Mouse (Mus musculus) CH12.LX (cell line): ENCODE measurements around the gene Rps12. TPM values are rescaled to one million over a fixed set of nuclear protein-coding genes. Genes with fewer than 3 reads are reported as not detected.

Experiments
- DNase-seq: peaks from one replicate; pipeline ENCODE4 v3.0.0-alpha.2; 2013; ENCODE audit errors: extremely low read depth
- H3K27ac ChIP-seq: 2 replicates; pipeline ENCODE4 v1.5.1; 2012; ENCODE audit warnings: low read depth, mild to moderate bottlenecking, control low read depth, moderate library complexity; ENCODE audit not compliant: insufficient read depth
- H3K27me3 ChIP-seq: replicated peaks from 2 replicates; pipeline ENCODE3; 2012; ENCODE audit warnings: inconsistent platforms
- H3K36me3 ChIP-seq, 2 experiments: replicated peaks in 1 of 2; 2 replicates each; pipeline versions ENCODE3 to v1.6.1; 2012; ENCODE audit warnings: inconsistent platforms in 1 of 2, low read length in 1 of 2, mild to moderate bottlenecking in 1 of 2, mixed read lengths in 1 of 2, moderate library complexity in 1 of 2; ENCODE audit not compliant: control insufficient read depth in 1 of 2, insufficient read depth in 1 of 2
- H3K4me1 ChIP-seq, 2 experiments: 2 replicates each; pipeline ENCODE4 v1.6.1; 2012; ENCODE audit warnings: inconsistent platforms in 1 of 2, moderate library complexity in 1 of 2; ENCODE audit not compliant: insufficient read depth in 2 of 2, control insufficient read depth in 1 of 2
- H3K4me2 ChIP-seq: 2 replicates; pipeline ENCODE4 v1.6.1; 2012; ENCODE audit warnings: low read depth, mild to moderate bottlenecking, control low read depth; ENCODE audit not compliant: poor library complexity, insufficient read depth, severe bottlenecking
- H3K4me3 ChIP-seq, 3 experiments: fragments of 150-350 bp in 1 of 3; sonication (generic) in 1 of 3; replicated peaks in 1 of 3; 2 replicates each; pipeline versions ENCODE3 to v1.5.1; 2011 to 2012; ENCODE audit warnings: low read depth in 2 of 3, low read length in 2 of 3, mild to moderate bottlenecking in 2 of 3, moderate library complexity in 2 of 3, control low read depth in 1 of 3, improper control_type of control experiment in 1 of 3, inconsistent platforms in 1 of 3, mixed read lengths in 1 of 3; ENCODE audit not compliant: poor library complexity in 1 of 3
- H3K79me2 ChIP-seq: replicated peaks from 2 replicates; pipeline ENCODE4 v1.6.1; 2012; ENCODE audit warnings: mild to moderate bottlenecking, moderate library complexity; ENCODE audit not compliant: control insufficient read depth, poor library complexity, insufficient read depth, severe bottlenecking; ENCODE audit errors: extremely low read depth
- H3K9ac ChIP-seq: 2 replicates; pipeline ENCODE4 v1.6.1; 2012; ENCODE audit warnings: low read depth, mild to moderate bottlenecking, control low read depth, moderate library complexity; ENCODE audit not compliant: insufficient read depth
- H3K9me3 ChIP-seq: replicated peaks from 2 replicates; pipeline ENCODE3; 2012; ENCODE audit warnings: low read length, inconsistent platforms, mixed read lengths
- CHD2 ChIP-seq: IDR thresholded peaks from 2 replicates; pipeline ENCODE4 v1.6.1; 2011; ENCODE audit warnings: low read length, improper control_type of control experiment
- CTCF ChIP-seq, 2 experiments: IDR thresholded peaks in 1 of 2; conservative IDR thresholded peaks in 1 of 2; 2 replicates each; pipeline ENCODE4 v1.5.1; 2011 to 2012; ENCODE audit warnings: low read depth in 2 of 2, low read length in 2 of 2, improper control_type of control experiment in 1 of 2, inconsistent platforms in 1 of 2, mild to moderate bottlenecking in 1 of 2, moderate library complexity in 1 of 2
- JUND ChIP-seq: conservative IDR thresholded peaks from 2 replicates; pipeline ENCODE4 v1.6.1; 2011; ENCODE audit warnings: low read depth, low read length, improper control_type of control experiment
- MAFK ChIP-seq: IDR thresholded peaks from 2 replicates; pipeline ENCODE4 v1.6.1; 2011; ENCODE audit warnings: low read length, improper control_type of control experiment; ENCODE audit not compliant: insufficient replicate concordance
- POLR2A ChIP-seq: IDR thresholded peaks from 2 replicates; pipeline ENCODE4 v1.6.1; 2011; ENCODE audit warnings: low read depth, mild to moderate bottlenecking, improper control_type of control experiment, low read length
- RAD21 ChIP-seq: IDR thresholded peaks from 2 replicates; pipeline ENCODE4 v1.6.1; 2011; ENCODE audit warnings: low read depth, mild to moderate bottlenecking, low read length, improper control_type of control experiment, moderate library complexity
- SIN3A ChIP-seq: IDR thresholded peaks from 2 replicates; pipeline ENCODE4 v1.6.1; 2012; ENCODE audit warnings: low read length, improper control_type of control experiment, inconsistent platforms
- SMC3 ChIP-seq: IDR thresholded peaks from 2 replicates; pipeline ENCODE4 v1.6.1; 2011; ENCODE audit warnings: low read depth, low read length, improper control_type of control experiment
- TBP ChIP-seq: conservative IDR thresholded peaks from 2 replicates; pipeline ENCODE4 v1.6.1; 2011; ENCODE audit warnings: low read depth, low read length, improper control_type of control experiment
- UBTF ChIP-seq: IDR thresholded peaks from 2 replicates; pipeline ENCODE4 v1.6.1; 2012; ENCODE audit warnings: low read depth, mild to moderate bottlenecking, inconsistent platforms, low read length, improper control_type of control experiment, moderate library complexity
- USF2 ChIP-seq: conservative IDR thresholded peaks from 2 replicates; pipeline ENCODE4 v1.6.1; 2011; ENCODE audit warnings: low read depth, low read length, improper control_type of control experiment
- ZC3H11A ChIP-seq: IDR thresholded peaks from 2 replicates; pipeline ENCODE4 v1.6.1; 2012; ENCODE audit warnings: low read depth, mild to moderate bottlenecking, inconsistent platforms, low read length, improper control_type of control experiment
- dilution Hi-C: fragments of 300-500 bp; cut with MboI; formaldehyde crosslinking; loops from 2 replicates; pipeline ENCODE4 v1.14.3; 2020; ENCODE audit warnings: low sequenced_read_pairs; ENCODE audit not compliant: extremely low pct_unique_long_range_greater_than_20kb, extremely low pct_ligation_motif_present
- in situ Hi-C: fragments of 300-500 bp; cut with MboI; formaldehyde crosslinking; loops from 3 replicates; pipeline ENCODE4 v1.14.3; 2019; ENCODE audit warnings: low sequenced_read_pairs, low pct_ligation_motif_present, low pct_unique_long_range_greater_than_20kb, mixed read lengths
- polyA plus RNA-seq: library from polyadenylated mRNA; unstranded; fragments of >175 nt; gene quantifications from 2 replicates; pipeline ENCODE4 v1.2.1, GENCODE M21; 2012; ENCODE audit warnings: low read depth; ENCODE audit not compliant: insufficient read length
- total RNA-seq, 2 experiments: library from RNA; depleted of rRNA; stranded (reverse); fragments of 300-350 nt in 1 of 2; fragments of >200 nt in 1 of 2; gene quantifications; 2 replicates each; pipeline ENCODE4 v1.2.3; 2012 to 2014

The Rps12 gene
- total and polyA plus RNA-seq, 3 experiments = 140 to 5,207 (median 4,213) TPM

DNA sequence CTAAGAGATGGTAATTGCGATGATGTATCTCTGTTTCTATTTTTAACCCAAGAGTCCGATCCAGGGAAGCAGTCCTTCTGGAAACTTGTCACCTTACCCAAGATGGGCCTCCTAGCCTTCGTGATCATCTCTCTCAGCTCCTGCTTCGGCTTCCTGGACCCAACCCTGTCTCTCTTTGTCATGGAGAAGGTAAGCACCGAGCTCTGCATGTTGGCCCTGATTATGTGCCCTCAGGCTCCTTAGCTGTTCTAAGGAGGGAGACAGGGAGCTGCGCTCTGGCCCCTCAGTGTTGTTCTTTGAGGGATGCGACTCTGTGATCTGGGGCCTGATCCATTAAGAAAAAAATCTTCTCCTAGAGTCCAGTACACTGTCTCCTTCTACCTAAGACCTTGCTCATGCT lies 29.2 kb upstream of the Rps12 start:
- Histone ChIP-seq H3K27me3 (no peaks in the 10 kb centered on the region), H3K27ac (no peak overlapping the region), H3K36me3 (no peaks in the 10 kb centered on the region), H3K9me3 (no peaks in the 10 kb centered on the region), H3K4me3 (no peak overlapping the region), H3K4me2 (no peak overlapping the region), H3K4me1 (peaks cover 5 to 7% of the 10 kb centered on the region in 2 experiments; a peak in 2 of 4 replicates), H3K79me2 (no peaks in the 10 kb centered on the region), H3K9ac (no peak overlapping the region)
- in situ Hi-C loops = loop anchor here (25.0 kb wide), 2 partner anchors 321 to 471 kb away; partner anchors contain the start of gene Stx7
- DNase-seq = no peak
- dilution Hi-C loops = no loop called here
- no peak for TF ChIP-seq MAFK
- TF ChIP-seq USF2 = no peak
- no peak for TF ChIP-seq CHD2

DNA sequence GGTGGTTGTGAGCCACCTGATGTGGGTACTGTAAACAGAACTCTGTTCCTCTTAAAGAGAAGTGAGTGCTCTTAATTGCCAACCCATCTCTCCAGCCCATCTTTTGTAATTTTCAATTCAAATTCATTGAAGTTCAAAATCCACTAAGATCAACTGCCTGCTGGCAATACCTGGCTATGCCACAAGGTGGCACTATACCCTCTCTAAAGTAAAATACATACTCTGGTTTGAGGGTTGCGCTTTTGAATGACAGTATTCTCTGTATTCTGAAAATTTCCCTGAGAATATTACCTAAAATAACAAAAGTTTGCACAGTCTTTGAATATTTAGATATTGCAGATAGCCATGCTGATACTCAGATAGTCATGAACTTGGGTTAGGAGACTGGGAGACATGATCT lies 28.1 kb upstream of the Rps12 start:
- TF ChIP-seq POLR2A (no peak), SMC3 (peak; percentile 82), CTCF (conservative IDR thresholded peaks at IDR 0.05 in 1 of 2, IDR thresholded peaks at IDR 0.05 in 1 of 2; ENCODE audit: low read depth in 2 of 2, low read length in 2 of 2) (peak; percentile 90 to 91), TBP (no peak), RAD21 (peak; percentile 89), ZC3H11A (peak; percentile 38; the same call in 1 of the 2 replicates), JUND (no peak), MAFK (no peak), SIN3A (peak; percentile 36; the same call in 1 of the 2 replicates)
- Histone ChIP-seq H3K4me1 (peaks cover 5 to 7% of the 10 kb centered on the region in 2 experiments; a peak in 2 of 4 replicates), H3K9ac (no peak overlapping the region), H3K9me3 (no peaks in the 10 kb centered on the region), H3K4me2 (no peak overlapping the region), H3K4me3 (no peak overlapping the region), H3K79me2 (no peaks in the 10 kb centered on the region), H3K27ac (no peak overlapping the region), H3K27me3 (no peaks in the 10 kb centered on the region), H3K36me3 (no peaks in the 10 kb centered on the region)
- DNase-seq = peak; percentile 60
- in situ Hi-C loops = loop anchor here (25.0 kb wide), 2 partner anchors 322 to 472 kb away; partner anchors contain the start of gene Stx7
- dilution Hi-C loops = no loop called here

- no peaks in the 10 kb centered on the region for H3K79me2 ChIP-seq
- in situ Hi-C loops = loop anchor here (25.0 kb wide), 2 partner anchors 324 to 474 kb away; partner anchors contain the start of gene Stx7
- no peak for TF ChIP-seq RAD21
- TF ChIP-seq UBTF = no peak
- TF ChIP-seq, all 38 proteins: peak for 0
- Histone ChIP-seq H3K4me2 (peak overlapping the region; percentile 75; the same call in 1 of the 2 replicates), H3K36me3 (no peaks in the 10 kb centered on the region), H3K27me3 (no peaks in the 10 kb centered on the region), H3K4me3 (no peak overlapping the region), H3K27ac (no peak overlapping the region), H3K9me3 (no peaks in the 10 kb centered on the region), H3K4me1 (peaks cover 5 to 11% of the 10 kb centered on the region in 2 experiments; a peak in 2 of 4 replicates), H3K9ac (no peak overlapping the region)
- dilution Hi-C loops = no loop called here
- peak; percentile 45 for DNase-seq
These were observed 26.0 kb upstream of the Rps12 start for GRCm38 (mm10) chr10:23812852-23813766.
